Mouse (Mus musculus): ENCODE results near the gene Olfr1224-ps1. TPM values are rescaled to one million over a fixed set of nuclear protein-coding genes. Genes with fewer than 3 reads are reported as not detected.
"Not testable (repeated sequence)": the region's sequence is repeated elsewhere in the genome, so short reads cannot be mapped to it uniquely, and the experiment has no call there.

The Olfr1224-ps1 gene
- polyA plus RNA-seq (2016; fragmentation: Nextera tagmentation; extraction: Ambion mirVana) = not detected in 2 replicates

DNA sequence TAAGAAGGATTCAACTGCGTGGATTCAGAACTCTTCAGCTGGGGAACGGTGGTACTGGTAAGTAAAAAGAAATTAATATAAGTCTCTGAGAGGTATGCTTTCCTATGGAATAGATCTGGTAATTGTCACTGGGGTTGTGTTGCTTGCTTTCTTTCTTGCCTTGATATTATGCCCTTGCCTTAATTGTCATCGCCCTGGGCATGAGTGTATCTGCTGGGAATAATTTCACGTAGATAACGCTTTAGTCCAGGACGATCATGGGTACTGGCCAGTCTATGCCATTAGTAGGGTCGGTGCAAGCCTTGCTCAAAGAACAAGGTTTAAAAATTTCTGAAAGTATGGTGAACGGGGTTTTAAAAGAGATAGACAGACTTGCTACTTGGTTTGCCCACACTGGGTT, at the start of gene Olfr1224-ps1:
Gene Olfr1224-ps1 (minus strand): TSS at position 101 of the 400 bp plus-strand sequence.
- not testable (repeated sequence) for H3K4me2 ChIP-seq (replicated peaks); H3K36me3 ChIP-seq; H3K27me3 ChIP-seq; ATAC-seq (ENCODE audit: low FRiP score); H3K9me3 ChIP-seq (replicated peaks); H3K4me1 ChIP-seq; H3K27ac ChIP-seq; H3K4me3 ChIP-seq; H3K9ac ChIP-seq
- 93% methylated on average over 8 of the region's 8 CpGs for WGBS

DNA sequence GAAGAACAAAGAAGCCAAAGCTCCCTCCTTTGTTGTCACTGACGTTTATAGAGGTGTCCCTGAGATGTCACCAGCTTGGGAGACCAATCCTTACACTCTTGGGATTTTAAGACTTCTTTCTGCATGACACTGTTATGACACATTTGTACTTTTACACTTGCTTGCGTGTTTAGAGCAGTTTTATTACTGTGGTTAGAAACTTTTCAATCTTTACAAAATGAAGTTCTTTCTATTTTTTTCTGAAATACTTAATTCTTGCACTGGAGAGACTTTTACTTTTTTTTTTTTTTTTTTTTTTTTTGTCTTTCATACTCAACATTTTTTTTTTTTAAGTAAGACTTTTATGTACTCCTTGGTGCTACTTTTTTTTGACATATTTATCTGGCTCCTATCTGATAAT, 36.1 kb upstream of the Olfr1224-ps1 start, which contains the start of gene Olfr1226:
Gene Olfr1226 (minus strand): TSS at position 101 of the 400 bp plus-strand sequence.
- Histone ChIP-seq H3K4me1 (no peaks in the 10 kb centered on the region), H3K36me3 (no peaks in the 10 kb centered on the region), H3K27me3 (no peaks in the 10 kb centered on the region), H3K27ac (no peak within 1 kb of the TSS), H3K9me3 (replicated peaks) (no peaks in the 10 kb centered on the region), H3K4me3 (no peak within 1 kb of the TSS), H3K9ac (no peak within 1 kb of the TSS), H3K4me2 (replicated peaks) (no peak within 1 kb of the TSS)
- 66% methylated on average over 2 of the region's 2 CpGs for WGBS
- no peak for ATAC-seq (ENCODE audit: low FRiP score)

DNA sequence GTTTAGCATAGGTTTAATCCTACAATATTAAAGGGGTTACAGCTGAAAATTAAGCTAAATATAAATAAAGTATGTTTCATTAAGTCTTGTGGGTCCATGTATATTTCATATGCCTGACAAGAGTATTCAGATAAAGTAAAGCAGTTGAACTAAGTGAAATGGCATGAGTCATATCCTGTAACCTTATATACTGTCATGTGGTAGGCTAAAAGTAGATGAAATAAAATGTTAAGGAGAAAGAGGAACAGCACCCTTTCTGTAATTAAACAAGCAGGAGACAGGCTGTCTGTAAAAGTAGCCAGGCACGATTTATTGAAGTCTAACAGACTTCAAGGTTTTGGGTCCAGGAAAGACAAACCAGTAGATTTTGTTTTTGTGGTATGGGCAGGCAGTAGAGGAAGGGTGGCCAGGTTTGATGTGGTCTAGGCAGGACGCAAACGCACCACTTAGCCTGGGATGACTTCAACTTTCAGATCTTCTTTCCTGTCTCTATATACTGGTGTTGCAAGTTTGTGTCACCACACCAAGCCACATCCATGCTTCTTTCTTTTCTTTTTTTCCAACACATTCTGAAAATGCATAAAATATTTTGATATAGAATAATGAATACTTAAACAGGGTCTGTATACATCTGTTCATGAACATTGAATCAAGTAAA, 32.6 kb upstream of the Olfr1224-ps1 start:
- Histone ChIP-seq H3K36me3 (no peaks in the 10 kb centered on the region), H3K4me1 (no peaks in the 10 kb centered on the region), H3K4me3 (no peak overlapping the region), H3K27me3 (no peaks in the 10 kb centered on the region), H3K4me2 (replicated peaks) (no peak overlapping the region), H3K9me3 (replicated peaks) (no peaks in the 10 kb centered on the region), H3K9ac (no peak overlapping the region), H3K27ac (no peak overlapping the region)
- WGBS = 87% methylated on average over 3 of the region's 3 CpGs
- ATAC-seq (ENCODE audit: low FRiP score) = no peak

DNA sequence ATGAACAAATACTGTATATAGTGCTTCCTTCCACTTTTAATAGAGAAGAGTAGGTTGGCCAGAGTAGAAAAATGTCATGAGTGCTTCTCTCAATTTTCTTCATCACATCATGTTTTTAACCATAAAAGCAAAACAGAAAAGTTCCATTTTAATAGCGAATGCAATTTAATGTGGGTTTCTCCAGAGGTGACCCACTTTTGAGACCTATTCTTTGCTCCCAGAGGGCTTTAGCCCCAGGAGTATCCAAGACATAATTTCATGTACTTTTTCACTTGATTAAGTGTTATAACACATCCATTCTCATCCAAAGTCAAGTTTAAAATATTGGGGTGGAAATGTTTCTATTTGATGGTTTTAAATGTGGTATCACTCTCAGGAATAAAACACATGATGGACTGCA, 10.7 kb upstream of the Olfr1224-ps1 start, which contains the start of gene Olfr1225:
Gene Olfr1225 (minus strand): TSS at position 101 of the 400 bp plus-strand sequence.
- no peak for ATAC-seq (ENCODE audit: low FRiP score)
- Histone ChIP-seq H3K36me3 (no peaks in the 10 kb centered on the region), H3K27ac (no peak within 1 kb of the TSS), H3K4me2 (replicated peaks) (no peak within 1 kb of the TSS), H3K4me3 (no peak within 1 kb of the TSS), H3K27me3 (no peaks in the 10 kb centered on the region), H3K4me1 (no peaks in the 10 kb centered on the region), H3K9me3 (replicated peaks) (no peaks in the 10 kb centered on the region), H3K9ac (no peak within 1 kb of the TSS)
- 79% methylated on average over 1 of the region's 1 CpGs for WGBS

DNA sequence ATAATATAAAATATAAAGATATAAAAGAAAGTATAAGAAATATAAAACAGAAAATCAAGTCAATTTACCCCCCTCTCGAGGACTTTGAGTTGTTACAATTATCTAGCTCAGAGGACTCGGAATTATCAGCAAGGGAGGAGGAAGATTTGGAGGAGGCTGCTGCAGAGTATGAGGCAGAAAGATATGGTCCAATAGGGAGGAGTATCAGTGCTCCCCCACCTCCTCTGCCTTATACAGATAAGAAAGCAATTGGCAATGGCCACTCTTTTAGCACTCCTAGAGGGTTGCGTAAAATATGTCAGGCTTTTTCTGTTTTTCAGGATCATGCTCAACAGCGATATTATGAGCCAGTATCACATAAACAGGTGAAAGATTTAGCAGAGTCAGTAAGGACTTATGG, 820 bp upstream of the Olfr1224-ps1 start:
- not testable (repeated sequence) for H3K27ac ChIP-seq; H3K36me3 ChIP-seq; H3K9me3 ChIP-seq (replicated peaks); H3K4me1 ChIP-seq; ATAC-seq (ENCODE audit: low FRiP score); H3K27me3 ChIP-seq; H3K4me2 ChIP-seq (replicated peaks); H3K4me3 ChIP-seq; H3K9ac ChIP-seq
- WGBS = 94% methylated on average over 4 of the region's 4 CpGs

DNA sequence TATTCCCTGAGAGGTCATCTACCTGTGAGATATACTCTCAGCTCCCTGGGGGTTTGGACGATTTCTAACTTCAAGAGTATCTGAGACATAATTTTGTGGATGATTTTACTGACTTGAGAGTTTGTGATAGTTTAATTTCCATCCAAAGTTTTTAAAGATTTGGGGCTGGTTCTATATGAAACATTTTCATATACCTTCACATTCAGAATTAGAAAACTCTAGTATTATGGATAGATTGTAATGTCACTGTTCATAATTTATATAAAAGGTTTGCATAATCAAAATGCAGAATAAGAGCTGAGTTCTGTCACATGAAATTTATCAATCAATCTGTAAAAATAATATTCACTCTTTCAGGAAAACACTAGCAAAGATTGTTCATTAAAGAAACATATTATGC, 12.4 kb downstream of the Olfr1224-ps1 start, which contains the start of gene Olfr1223:
Gene Olfr1223 (minus strand): TSS at position 101 of the 400 bp plus-strand sequence.
- Histone ChIP-seq H3K27ac (no peak within 1 kb of the TSS), H3K9ac (no peak within 1 kb of the TSS), H3K4me2 (replicated peaks) (no peak within 1 kb of the TSS), H3K9me3 (replicated peaks) (no peaks in the 10 kb centered on the region), H3K27me3 (no peaks in the 10 kb centered on the region), H3K36me3 (no peaks in the 10 kb centered on the region), H3K4me3 (no peak within 1 kb of the TSS), H3K4me1 (no peaks in the 10 kb centered on the region)
- no peak for ATAC-seq (ENCODE audit: low FRiP score)
- 90% methylated on average over 1 of the region's 1 CpGs for WGBS

DNA sequence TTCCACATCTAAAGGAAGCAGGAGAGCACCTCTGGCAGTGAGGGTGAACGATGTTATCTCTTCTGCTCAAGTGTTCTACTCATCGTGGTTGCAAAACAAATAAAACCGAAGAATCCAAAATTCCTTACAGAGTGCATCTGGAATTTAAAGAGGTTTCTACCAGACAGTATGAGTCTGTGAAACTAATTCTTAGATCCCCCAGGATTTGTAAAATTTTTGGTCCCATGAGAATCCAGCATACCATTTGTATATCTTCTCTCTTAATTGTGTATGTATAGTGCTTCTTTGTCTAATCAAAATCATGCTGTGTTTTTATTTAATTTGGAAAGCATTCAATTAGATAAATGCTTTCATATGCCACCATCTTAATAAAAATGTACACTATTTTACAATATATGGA, 30.9 kb downstream of the Olfr1224-ps1 start, which contains the start of gene Olfr1222:
Gene Olfr1222 (minus strand): TSS at position 101 of the 400 bp plus-strand sequence.
- no peak for ATAC-seq (ENCODE audit: low FRiP score)
- Histone ChIP-seq H3K4me3 (no peak within 1 kb of the TSS), H3K9ac (no peak within 1 kb of the TSS), H3K4me2 (replicated peaks) (no peak within 1 kb of the TSS), H3K27me3 (no peaks in the 10 kb centered on the region), H3K4me1 (no peaks in the 10 kb centered on the region), H3K9me3 (replicated peaks) (no peaks in the 10 kb centered on the region), H3K36me3 (no peaks in the 10 kb centered on the region), H3K27ac (no peak within 1 kb of the TSS)
- 86% methylated on average over 3 of the region's 3 CpGs for WGBS

DNA sequence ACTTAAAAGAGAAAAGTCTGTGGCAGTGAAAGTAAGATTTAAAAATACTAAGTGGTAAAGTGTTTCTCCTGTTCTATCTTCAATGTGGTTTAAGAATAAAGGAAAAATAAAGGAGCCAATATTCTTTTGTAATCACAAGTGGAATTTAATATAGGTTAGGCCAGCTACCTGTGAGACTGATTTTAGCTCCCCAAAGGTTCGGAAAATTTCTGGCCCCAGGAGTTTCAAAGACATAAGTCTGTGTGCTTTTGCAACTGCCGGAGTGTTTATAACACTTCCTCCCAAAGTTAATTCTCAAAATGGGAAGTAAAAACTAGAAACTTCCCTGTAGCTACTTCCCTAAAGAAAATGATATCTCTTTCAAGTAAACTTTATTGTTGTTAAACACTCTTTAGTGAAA, 46.7 kb downstream of the Olfr1224-ps1 start, which contains the start of gene Olfr1221:
Gene Olfr1221 (minus strand): TSS at position 101 of the 400 bp plus-strand sequence.
- Histone ChIP-seq H3K4me2 (replicated peaks) (no peak within 1 kb of the TSS), H3K4me1 (no peaks in the 10 kb centered on the region), H3K4me3 (no peak within 1 kb of the TSS), H3K9ac (no peak within 1 kb of the TSS), H3K36me3 (no peaks in the 10 kb centered on the region), H3K27me3 (no peaks in the 10 kb centered on the region), H3K27ac (no peak within 1 kb of the TSS), H3K9me3 (replicated peaks) (no peaks in the 10 kb centered on the region)
- no peak for ATAC-seq (ENCODE audit: low FRiP score)
- 88% methylated on average over 2 of the region's 2 CpGs for WGBS

DNA sequence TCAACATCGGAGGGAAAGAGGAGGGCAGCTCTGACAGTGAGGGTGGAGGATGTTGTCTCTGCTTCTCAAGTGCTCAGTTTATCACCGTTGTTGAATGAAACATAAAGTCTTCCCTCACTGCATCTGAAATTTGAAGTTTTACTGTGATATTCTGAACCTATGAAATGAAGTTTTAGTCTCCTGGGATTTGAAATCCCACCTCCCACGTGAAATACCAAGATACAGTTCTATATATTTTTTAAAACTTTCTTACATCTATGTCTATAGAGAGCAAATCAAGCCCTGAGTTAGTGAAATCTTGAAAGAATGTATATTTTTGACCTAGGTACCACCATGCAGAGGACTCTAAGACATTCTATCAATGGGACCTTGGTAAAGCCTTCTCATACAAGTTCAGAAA, 57.2 kb downstream of the Olfr1224-ps1 start, which contains the start of gene Olfr1220:
Gene Olfr1220 (minus strand): TSS at position 101 of the 400 bp plus-strand sequence.
- H3K4me2 ChIP-seq (replicated peaks) = no peak within 1 kb of the TSS
- ATAC-seq (ENCODE audit: low FRiP score) = no peak
- H3K9me3 ChIP-seq (replicated peaks) = no peaks in the 10 kb centered on the region
- no peak within 1 kb of the TSS for H3K4me3 ChIP-seq
- H3K4me1 ChIP-seq = no peaks in the 10 kb centered on the region
- H3K9ac ChIP-seq = no peak within 1 kb of the TSS
- H3K36me3 ChIP-seq = no peaks in the 10 kb centered on the region
- H3K27me3 ChIP-seq = no peaks in the 10 kb centered on the region
- WGBS = 71% methylated on average over 3 of the region's 3 CpGs
- no peak within 1 kb of the TSS for H3K27ac ChIP-seq

DNA sequence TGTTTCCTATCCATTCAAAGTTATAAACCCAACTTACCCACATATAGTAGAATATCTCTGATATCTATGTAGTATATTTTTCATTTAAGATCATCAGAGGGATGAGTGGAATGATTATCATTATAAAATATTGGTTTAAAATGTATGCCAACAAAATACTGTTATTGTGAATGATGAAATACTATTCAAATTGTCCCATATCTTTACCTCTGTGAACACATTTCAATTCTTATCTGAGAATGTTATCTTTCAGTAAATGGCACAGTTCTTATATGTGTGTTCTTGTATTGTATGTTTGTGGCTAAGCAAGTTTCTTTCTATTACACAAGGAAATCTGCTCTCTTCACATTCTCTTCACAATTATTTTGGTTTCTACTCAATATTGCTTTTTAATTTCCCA, 58.2 kb downstream of the Olfr1224-ps1 start:
- Histone ChIP-seq H3K4me1 (no peaks in the 10 kb centered on the region), H3K27ac (no peak overlapping the region), H3K9ac (no peak overlapping the region), H3K9me3 (replicated peaks) (no peaks in the 10 kb centered on the region), H3K4me2 (replicated peaks) (no peak overlapping the region), H3K4me3 (no peak overlapping the region), H3K36me3 (no peaks in the 10 kb centered on the region), H3K27me3 (no peaks in the 10 kb centered on the region)
- no peak for ATAC-seq (ENCODE audit: low FRiP score)

Other genes starting within 250 kb of the Olfr1224-ps1 start
- not detected in 2 replicates for gene Olfr1209, start 248.9 kb downstream of the Olfr1224-ps1 start, polyA plus RNA-seq (2016; fragmentation: Nextera tagmentation; extraction: Ambion mirVana)
- not detected in 2 replicates for gene Olfr1211, start 226.0 kb downstream of the Olfr1224-ps1 start, polyA plus RNA-seq (2016; fragmentation: Nextera tagmentation; extraction: Ambion mirVana)
- gene Olfr1212, start 210.1 kb downstream of the Olfr1224-ps1 start, polyA plus RNA-seq (2016; fragmentation: Nextera tagmentation; extraction: Ambion mirVana) = not detected in 2 replicates
- gene Gm13762, start 183.8 kb downstream of the Olfr1224-ps1 start, polyA plus RNA-seq (2016; fragmentation: Nextera tagmentation; extraction: Ambion mirVana) = not detected in 2 replicates
- gene Olfr1214, start 171.4 kb downstream of the Olfr1224-ps1 start, polyA plus RNA-seq (2016; fragmentation: Nextera tagmentation; extraction: Ambion mirVana) = not detected in 2 replicates
- gene Olfr1215, start 157.1 kb downstream of the Olfr1224-ps1 start, polyA plus RNA-seq (2016; fragmentation: Nextera tagmentation; extraction: Ambion mirVana) = not detected in 2 replicates
- gene Olfr1216, start 145.8 kb downstream of the Olfr1224-ps1 start, polyA plus RNA-seq (2016; fragmentation: Nextera tagmentation; extraction: Ambion mirVana) = not detected in 2 replicates
- not detected in 2 replicates for gene Olfr1217, start 132.0 kb downstream of the Olfr1224-ps1 start, polyA plus RNA-seq (2016; fragmentation: Nextera tagmentation; extraction: Ambion mirVana)
- gene Olfr1218, start 102.9 kb downstream of the Olfr1224-ps1 start, polyA plus RNA-seq (2016; fragmentation: Nextera tagmentation; extraction: Ambion mirVana) = not detected in 2 replicates
- gene Olfr1219, start 80.6 kb downstream of the Olfr1224-ps1 start, polyA plus RNA-seq (2016; fragmentation: Nextera tagmentation; extraction: Ambion mirVana) = not detected in 2 replicates
- gene Olfr1220, start 57.3 kb downstream of the Olfr1224-ps1 start, polyA plus RNA-seq (2016; fragmentation: Nextera tagmentation; extraction: Ambion mirVana) = not detected in 2 replicates
- not detected in 2 replicates for gene Olfr1221, start 46.8 kb downstream of the Olfr1224-ps1 start, polyA plus RNA-seq (2016; fragmentation: Nextera tagmentation; extraction: Ambion mirVana)
- gene Olfr1222, start 31.0 kb downstream of the Olfr1224-ps1 start, polyA plus RNA-seq (2016; fragmentation: Nextera tagmentation; extraction: Ambion mirVana) = not detected in 2 replicates
- not detected in 2 replicates for gene Olfr1223, start 12.5 kb downstream of the Olfr1224-ps1 start, polyA plus RNA-seq (2016; fragmentation: Nextera tagmentation; extraction: Ambion mirVana)
- not detected in 2 replicates for gene Olfr1225, start 10.6 kb upstream of the Olfr1224-ps1 start, polyA plus RNA-seq (2016; fragmentation: Nextera tagmentation; extraction: Ambion mirVana)
- gene Olfr1226, start 36.0 kb upstream of the Olfr1224-ps1 start, polyA plus RNA-seq (2016; fragmentation: Nextera tagmentation; extraction: Ambion mirVana) = not detected in 2 replicates
- not detected in 2 replicates for gene Olfr1228, start 90.0 kb upstream of the Olfr1224-ps1 start, polyA plus RNA-seq (2016; fragmentation: Nextera tagmentation; extraction: Ambion mirVana)
- not detected in 2 replicates for gene Olfr1229, start 123.9 kb upstream of the Olfr1224-ps1 start, polyA plus RNA-seq (2016; fragmentation: Nextera tagmentation; extraction: Ambion mirVana)
- gene Olfr1230, start 133.2 kb upstream of the Olfr1224-ps1 start, polyA plus RNA-seq (2016; fragmentation: Nextera tagmentation; extraction: Ambion mirVana) = not detected in 2 replicates
- not detected in 2 replicates for gene Olfr1231, start 143.0 kb upstream of the Olfr1224-ps1 start, polyA plus RNA-seq (2016; fragmentation: Nextera tagmentation; extraction: Ambion mirVana)
- gene Olfr1232, start 165.6 kb upstream of the Olfr1224-ps1 start, polyA plus RNA-seq (2016; fragmentation: Nextera tagmentation; extraction: Ambion mirVana) = not detected in 2 replicates
- not detected in 2 replicates for gene Olfr1233, start 178.3 kb upstream of the Olfr1224-ps1 start, polyA plus RNA-seq (2016; fragmentation: Nextera tagmentation; extraction: Ambion mirVana)
- gene Olfr1234, start 200.8 kb upstream of the Olfr1224-ps1 start, polyA plus RNA-seq (2016; fragmentation: Nextera tagmentation; extraction: Ambion mirVana) = not detected in 2 replicates
- gene Olfr1238, start 245.6 kb upstream of the Olfr1224-ps1 start, polyA plus RNA-seq (2016; fragmentation: Nextera tagmentation; extraction: Ambion mirVana) = not detected in 2 replicates